Mouse (Mus musculus): Measurements from ENCODE around the gene Cbx5. TPM values are rescaled to one million over a fixed set of nuclear protein-coding genes. Genes with fewer than 3 reads are reported as not detected.
A peak's percentile ranks its signal among the peaks of the same experiment; 100 is the strongest.

Gene Cbx5
- polyA plus RNA-seq, 1 experiment from 2014 or later: 115 TPM

DNA sequence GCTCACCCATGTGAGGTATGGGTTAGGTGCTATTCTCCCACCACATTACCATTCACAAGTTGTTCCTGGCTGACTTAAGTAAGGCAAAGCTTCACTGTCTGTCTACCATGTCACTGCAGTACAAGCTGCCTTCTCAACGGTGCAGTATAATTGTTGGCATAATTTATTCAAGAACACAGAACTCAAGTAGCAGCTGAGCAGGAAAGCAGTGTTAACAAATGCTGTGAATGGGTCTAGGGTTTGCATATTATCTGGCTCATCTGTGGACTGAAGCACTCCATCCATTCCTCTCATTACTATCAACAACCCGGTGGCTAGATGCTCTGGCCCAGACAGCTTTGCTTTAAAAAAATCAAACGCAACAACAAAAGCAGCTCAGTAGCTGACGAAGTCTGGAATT, 41.8 kb downstream of the Cbx5 start:
- H3K9ac ChIP-seq: no peak overlapping the region
- H3K27ac ChIP-seq: no peak overlapping the region
- H3K36me3 ChIP-seq: peaks cover 82% of the 10 kb centered on the region
- peaks cover 5% of the 10 kb centered on the region; the same call in 1 of the 2 replicates for H3K4me1 ChIP-seq
- no peaks in the 10 kb centered on the region for H3K9me3 ChIP-seq
- WGBS: 82% methylated on average over 4 of the region's 4 CpGs
- ATAC-seq (ENCODE audit: borderline replicate concordance, extremely low read depth, low FRiP score, low TSS enrichment): no peak
- H3K27me3 ChIP-seq: no peaks in the 10 kb centered on the region
- H3K4me2 ChIP-seq: no peak overlapping the region
- no peak overlapping the region for H3K4me3 ChIP-seq

DNA sequence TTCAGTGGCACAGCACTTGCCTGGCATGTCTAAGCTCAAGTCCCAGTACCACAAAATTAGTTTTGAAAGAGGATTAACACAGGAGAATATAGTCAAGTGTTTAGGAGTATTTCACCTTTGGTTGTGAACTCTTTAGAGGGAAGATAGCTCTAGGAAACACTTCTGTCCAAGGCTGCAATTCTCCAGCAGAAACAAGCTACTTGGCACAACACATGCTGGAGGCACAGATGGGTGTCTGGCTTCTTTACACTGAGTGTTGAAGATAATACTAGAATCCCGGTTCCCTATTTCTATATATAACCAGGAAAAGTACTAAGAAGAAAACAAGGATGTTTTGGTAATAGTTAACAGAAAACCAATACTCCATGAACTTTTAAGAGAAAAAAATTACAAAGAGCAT, 42.8 kb downstream of the Cbx5 start:
- Histone ChIP-seq H3K4me2 (no peak overlapping the region), H3K9me3 (no peaks in the 10 kb centered on the region), H3K4me1 (no peaks in the 10 kb centered on the region), H3K9ac (no peak overlapping the region), H3K27ac (no peak overlapping the region), H3K36me3 (peaks cover 86% of the 10 kb centered on the region), H3K27me3 (no peaks in the 10 kb centered on the region), H3K4me3 (no peak overlapping the region)
- WGBS: 88% methylated on average over 1 of the region's 1 CpGs
- no peak for ATAC-seq (ENCODE audit: borderline replicate concordance, extremely low read depth, low FRiP score, low TSS enrichment)

DNA sequence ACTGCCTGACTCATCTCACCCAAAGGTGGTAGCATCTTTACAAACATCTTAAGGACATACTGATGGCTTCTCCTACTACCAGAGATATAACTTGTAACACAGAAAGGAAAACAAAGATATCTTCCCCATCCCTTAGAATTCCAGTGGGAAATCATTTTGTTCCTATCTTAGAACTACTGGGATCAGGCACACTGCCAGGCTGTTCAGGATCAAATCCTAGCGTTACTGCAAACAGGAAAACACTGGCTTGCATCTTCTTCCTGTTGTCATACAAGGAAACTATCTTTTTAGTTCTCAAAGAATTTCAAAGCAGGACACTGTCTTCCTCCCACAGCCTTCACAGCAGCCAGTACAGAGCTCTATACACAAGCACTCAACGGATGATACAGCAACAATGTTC, 46.0 kb downstream of the Cbx5 start:
- H3K27me3 ChIP-seq: no peaks in the 10 kb centered on the region
- H3K36me3 ChIP-seq: peaks cover 82% of the 10 kb centered on the region
- no peak overlapping the region for H3K4me3 ChIP-seq
- H3K9ac ChIP-seq: no peak overlapping the region
- ATAC-seq (ENCODE audit: borderline replicate concordance, extremely low read depth, low FRiP score, low TSS enrichment): no peak
- no peak overlapping the region for H3K4me2 ChIP-seq
- no peak overlapping the region for H3K27ac ChIP-seq
- no peaks in the 10 kb centered on the region for H3K4me1 ChIP-seq
- H3K9me3 ChIP-seq: no peaks in the 10 kb centered on the region
- 69% methylated on average over 2 of the region's 2 CpGs for WGBS

DNA sequence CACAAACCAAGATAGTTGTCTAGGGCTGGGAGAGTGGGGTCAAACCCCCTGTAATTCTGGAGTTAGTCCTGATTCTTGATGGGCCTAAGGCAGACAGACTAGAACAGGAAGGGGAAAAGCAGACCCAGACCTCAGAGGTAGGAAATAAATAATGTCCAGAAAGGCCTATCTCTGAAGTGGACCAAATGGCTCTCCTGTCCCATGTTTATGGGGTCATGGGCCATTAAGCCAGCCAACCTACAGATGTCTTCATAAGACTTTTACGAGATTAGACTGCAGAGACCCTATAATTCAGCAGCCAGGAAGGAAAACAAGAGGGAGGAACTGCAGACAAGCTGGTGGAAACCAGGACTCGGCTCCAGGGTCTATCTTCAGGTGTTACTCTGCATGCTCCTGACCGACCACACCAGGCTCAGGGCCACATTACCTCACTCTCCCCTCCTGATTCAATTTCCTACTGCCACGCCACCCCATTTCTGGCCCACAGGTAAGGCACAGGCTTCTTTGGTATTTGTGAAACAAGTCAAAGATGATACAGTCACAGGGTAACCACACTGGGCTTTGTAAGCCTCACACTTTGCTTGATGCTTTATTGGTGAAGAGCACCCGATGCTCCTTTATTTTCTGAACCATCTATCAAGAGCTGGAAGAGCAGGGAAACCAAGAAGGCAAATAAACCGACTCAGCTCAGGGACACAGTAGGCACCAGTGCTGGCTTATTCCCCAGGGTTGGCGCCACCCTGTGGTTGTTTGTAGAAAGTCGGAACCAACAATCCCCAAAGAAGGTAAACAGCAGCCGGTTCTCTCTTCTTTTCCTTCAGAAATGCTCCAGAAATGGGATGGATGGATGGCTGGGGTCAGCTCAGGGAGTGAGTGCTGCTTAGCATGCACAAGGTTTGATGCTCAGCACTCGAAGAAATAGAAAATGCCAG, 48.8 kb downstream of the Cbx5 start:
- Histone ChIP-seq H3K9ac (no peak overlapping the region), H3K27me3 (no peaks in the 10 kb centered on the region), H3K4me3 (no peak overlapping the region), H3K4me2 (no peak overlapping the region), H3K9me3 (no peaks in the 10 kb centered on the region), H3K4me1 (no peaks in the 10 kb centered on the region), H3K36me3 (peaks cover 55% of the 10 kb centered on the region), H3K27ac (no peak overlapping the region)
- 59% methylated on average over 10 of the region's 10 CpGs for WGBS
- no peak for ATAC-seq (ENCODE audit: borderline replicate concordance, extremely low read depth, low FRiP score, low TSS enrichment)

DNA sequence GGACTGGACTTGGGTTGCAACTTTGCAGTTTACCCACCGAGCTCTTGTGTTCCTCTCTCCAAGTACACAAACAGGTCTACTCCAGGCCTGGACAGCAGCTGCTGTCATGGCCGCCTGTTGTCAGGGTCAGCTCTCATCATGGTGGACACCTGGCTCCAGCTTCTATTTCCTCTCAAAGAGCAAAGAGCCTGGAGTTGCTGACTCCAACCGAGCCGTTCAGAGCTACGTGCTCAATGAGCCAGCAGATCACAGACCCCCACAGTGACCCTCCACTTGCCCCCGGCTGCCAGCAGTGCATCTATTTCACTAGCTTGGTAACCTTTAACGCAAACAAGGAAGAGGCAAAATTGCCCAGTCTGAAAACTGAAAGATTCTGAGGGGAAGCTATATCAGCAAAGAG, 49.5 kb downstream of the Cbx5 start:
- H3K4me2 ChIP-seq: no peak overlapping the region
- H3K4me1 ChIP-seq: no peaks in the 10 kb centered on the region
- H3K27ac ChIP-seq: no peak overlapping the region
- no peaks in the 10 kb centered on the region for H3K27me3 ChIP-seq
- H3K9me3 ChIP-seq: no peaks in the 10 kb centered on the region
- peaks cover 48% of the 10 kb centered on the region for H3K36me3 ChIP-seq
- no peak overlapping the region for H3K9ac ChIP-seq
- no peak for ATAC-seq (ENCODE audit: borderline replicate concordance, extremely low read depth, low FRiP score, low TSS enrichment)
- WGBS: 83% methylated on average over 7 of the region's 7 CpGs
- H3K4me3 ChIP-seq: no peak overlapping the region

DNA sequence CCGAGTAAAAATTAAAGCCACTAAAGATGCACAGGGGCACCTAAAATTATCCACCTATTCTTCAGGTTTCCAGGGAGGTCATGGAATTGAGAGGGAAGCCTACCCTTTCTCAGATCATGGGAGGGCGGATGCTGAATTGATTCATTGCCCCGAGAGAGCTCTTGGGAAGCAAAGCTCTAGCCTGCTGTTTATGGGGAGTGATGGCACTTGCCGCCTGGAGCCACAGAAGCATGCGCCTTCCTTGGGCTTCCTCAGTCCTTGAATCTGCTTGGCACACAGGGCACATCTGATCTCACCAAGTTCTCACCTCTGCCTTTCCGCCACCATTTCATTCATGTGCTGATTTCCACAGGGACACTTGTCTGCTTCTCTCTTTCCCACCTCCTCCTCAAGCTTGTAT, 51.8 kb downstream of the Cbx5 start:
- Histone ChIP-seq H3K4me3 (no peak overlapping the region), H3K36me3 (peaks cover 27% of the 10 kb centered on the region), H3K9ac (no peak overlapping the region), H3K4me2 (no peak overlapping the region), H3K27ac (no peak overlapping the region), H3K27me3 (peaks cover 10% of the 10 kb centered on the region), H3K9me3 (no peaks in the 10 kb centered on the region), H3K4me1 (peaks cover 12% of the 10 kb centered on the region)
- no peak for ATAC-seq (ENCODE audit: borderline replicate concordance, extremely low read depth, low FRiP score, low TSS enrichment)
- 64% methylated on average over 6 of the region's 6 CpGs for WGBS

DNA sequence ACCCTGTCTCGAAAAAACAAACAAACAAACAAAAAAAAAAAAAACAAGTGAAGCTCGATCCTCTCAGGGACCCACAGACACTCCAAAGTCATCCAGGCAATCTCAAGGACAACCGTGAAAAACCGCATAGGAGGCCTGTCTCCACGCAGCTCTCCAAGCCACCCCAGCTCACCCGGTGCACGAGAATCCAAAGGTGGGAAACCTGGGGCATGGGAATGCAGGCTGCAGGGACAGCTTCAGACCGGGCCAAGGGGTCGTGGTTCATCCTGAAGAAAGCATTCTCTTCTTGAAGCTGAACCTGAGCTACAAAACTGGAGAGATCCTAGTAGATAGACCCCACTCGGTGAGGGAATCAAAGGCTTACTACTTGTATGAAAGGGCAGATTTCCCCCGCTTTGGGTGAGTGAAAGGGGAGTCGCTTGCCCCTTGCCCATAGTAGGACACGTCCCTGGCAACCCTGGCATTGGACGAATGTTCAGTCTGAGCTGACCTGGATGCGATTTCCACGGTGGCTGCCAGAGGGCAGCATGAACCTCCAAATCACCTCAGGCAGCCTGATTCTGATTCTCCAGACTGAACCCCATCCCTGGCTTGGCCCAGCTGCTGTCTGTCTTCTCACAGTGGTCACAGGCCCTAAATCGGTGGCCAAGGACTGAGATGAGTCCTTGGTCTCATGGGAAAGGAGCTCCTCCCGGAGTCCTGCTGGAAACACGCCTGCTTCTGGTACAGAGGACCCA, 54.0 kb downstream of the Cbx5 start:
- no peak overlapping the region for H3K4me3 ChIP-seq
- H3K27me3 ChIP-seq: peaks cover 23% of the 10 kb centered on the region
- no peak for ATAC-seq (ENCODE audit: borderline replicate concordance, extremely low read depth, low FRiP score, low TSS enrichment)
- H3K9me3 ChIP-seq: no peaks in the 10 kb centered on the region
- peaks cover 7% of the 10 kb centered on the region for H3K36me3 ChIP-seq
- H3K9ac ChIP-seq: no peak overlapping the region
- no peak overlapping the region for H3K4me2 ChIP-seq
- H3K4me1 ChIP-seq: peaks cover 14% of the 10 kb centered on the region
- WGBS: 41% methylated on average over 19 of the region's 19 CpGs
- no peak overlapping the region for H3K27ac ChIP-seq

DNA sequence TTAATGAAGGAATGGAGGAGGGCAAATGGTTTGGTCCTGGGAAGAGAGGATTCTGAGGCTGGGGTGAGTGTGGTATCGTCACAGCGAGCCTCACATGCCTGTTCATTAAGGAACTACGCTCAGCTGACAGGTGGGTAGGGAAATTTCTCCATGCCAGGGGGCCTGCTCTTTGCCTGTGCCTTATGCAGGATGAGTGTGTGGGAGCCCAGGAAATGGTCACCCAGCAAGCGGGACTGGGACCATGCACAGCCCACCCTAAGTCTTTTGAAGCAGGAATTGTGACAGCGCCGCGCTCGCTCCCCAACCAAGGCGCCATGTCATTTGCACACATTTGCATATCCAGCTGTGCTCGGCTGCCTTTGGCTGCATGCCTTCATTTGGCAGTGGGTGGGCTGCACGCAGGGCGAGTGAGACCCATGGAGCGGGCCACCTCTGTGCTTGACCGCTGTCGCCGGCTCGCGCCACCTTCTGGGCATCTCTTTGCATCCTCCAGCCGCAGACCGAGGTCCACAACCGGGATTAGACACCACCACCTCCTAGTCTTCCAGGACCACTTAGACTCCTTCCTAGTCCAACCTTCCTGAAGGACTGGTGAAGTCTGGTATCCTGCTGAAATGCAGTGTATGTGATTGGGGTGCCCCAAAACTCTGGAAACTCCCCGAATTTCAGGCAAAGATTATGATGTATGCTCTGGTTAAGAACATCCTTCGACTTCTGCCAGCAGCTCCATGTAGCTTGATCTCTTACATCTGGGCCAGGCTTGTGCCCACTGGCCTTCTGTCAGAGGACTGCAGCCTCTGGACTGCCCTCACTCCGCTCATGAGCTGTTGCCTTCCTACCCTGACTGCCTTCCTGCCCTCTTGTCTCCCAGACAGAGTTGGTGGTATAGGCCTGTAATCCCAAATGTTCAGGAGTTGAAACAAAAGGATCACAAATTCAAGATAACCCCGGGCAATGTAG, 55.7 kb downstream of the Cbx5 start:
- Histone ChIP-seq H3K4me3 (peak overlapping the region; percentile 40; the same call in 1 of the 2 replicates), H3K27me3 (peaks cover 29% of the 10 kb centered on the region), H3K9ac (no peak overlapping the region), H3K4me2 (peak overlapping the region; percentile 78), H3K36me3 (no peaks in the 10 kb centered on the region), H3K9me3 (no peaks in the 10 kb centered on the region), H3K27ac (no peak overlapping the region), H3K4me1 (peaks cover 14% of the 10 kb centered on the region)
- WGBS: 12% methylated on average over 25 of the region's 25 CpGs
- peak; percentile 19; the same call in 1 of the 2 replicates for ATAC-seq (ENCODE audit: borderline replicate concordance, extremely low read depth, low FRiP score, low TSS enrichment)

DNA sequence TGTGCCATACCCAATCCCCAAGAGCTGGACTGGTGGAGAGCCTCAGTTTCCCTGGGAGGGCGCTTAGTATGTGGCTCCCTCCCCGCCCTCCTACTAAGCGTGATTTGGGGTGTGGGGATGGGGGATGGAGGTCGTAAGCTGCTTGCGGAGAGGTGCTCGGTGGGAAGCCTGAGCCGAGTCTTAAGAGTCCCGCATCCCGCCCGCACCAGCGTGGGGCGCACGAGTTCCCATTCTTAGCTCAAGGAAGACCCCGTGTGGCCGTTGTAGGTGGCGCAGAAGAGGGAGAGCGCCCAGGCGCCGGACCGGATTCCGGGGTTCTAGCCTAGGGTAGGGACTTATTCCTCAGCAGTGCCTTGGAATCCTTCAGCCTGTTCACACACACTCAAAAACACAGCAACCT, 56.5 kb downstream of the Cbx5 start:
- peak; percentile 19; the same call in 1 of the 2 replicates for ATAC-seq (ENCODE audit: borderline replicate concordance, extremely low read depth, low FRiP score, low TSS enrichment)
- H3K4me2 ChIP-seq: peak overlapping the region; percentile 78
- peak overlapping the region; percentile 43; the same call in 1 of the 2 replicates for H3K9ac ChIP-seq
- H3K36me3 ChIP-seq: no peaks in the 10 kb centered on the region
- under 1% methylated on average over 21 of the region's 21 CpGs for WGBS
- peak overlapping the region; percentile 40 for H3K4me3 ChIP-seq
- no peaks in the 10 kb centered on the region for H3K9me3 ChIP-seq
- H3K27ac ChIP-seq: no peak overlapping the region
- peaks cover 14% of the 10 kb centered on the region for H3K4me1 ChIP-seq
- H3K27me3 ChIP-seq: peaks cover 37% of the 10 kb centered on the region

DNA sequence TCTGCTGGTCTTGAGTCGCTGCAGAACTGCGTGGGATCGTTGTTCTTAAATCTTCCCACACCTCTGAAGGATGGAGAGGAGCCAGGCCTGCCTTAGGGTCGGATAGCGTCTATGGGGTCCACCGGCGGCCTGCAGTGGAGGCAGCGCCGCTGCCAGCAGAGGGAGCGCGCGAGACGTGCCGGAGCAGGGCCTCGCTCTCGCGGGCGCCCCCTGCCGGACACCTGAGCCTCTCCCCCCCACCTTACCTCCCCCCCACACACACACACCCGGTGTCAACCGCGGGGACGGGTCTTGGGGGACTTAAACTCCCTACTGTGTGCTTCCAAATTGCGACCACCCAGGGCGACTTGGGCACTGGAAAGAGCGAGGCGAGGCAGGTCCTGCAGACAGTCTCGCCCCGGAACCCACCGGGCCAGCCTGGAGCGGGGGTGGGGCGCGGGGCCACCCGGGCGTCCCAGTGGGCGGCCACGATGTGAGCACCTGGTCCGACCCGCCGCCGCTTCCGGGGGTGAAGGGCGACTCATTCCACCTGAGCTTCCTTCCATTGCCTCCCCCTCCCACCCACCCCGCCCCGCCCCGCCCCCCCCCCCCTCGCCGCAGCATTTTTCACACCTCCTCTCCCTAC, 57.3 kb downstream of the Cbx5 start:
- Histone ChIP-seq H3K4me3 (peak overlapping the region; percentile 40), H3K4me1 (peaks cover 23% of the 10 kb centered on the region), H3K4me2 (peak overlapping the region; percentile 78), H3K27me3 (peaks cover 45% of the 10 kb centered on the region), H3K9me3 (no peaks in the 10 kb centered on the region), H3K27ac (no peak overlapping the region), H3K9ac (peak overlapping the region; percentile 19; the same call in 1 of the 2 replicates), H3K36me3 (no peaks in the 10 kb centered on the region)
- peak; percentile 47 for ATAC-seq (ENCODE audit: borderline replicate concordance, extremely low read depth, low FRiP score, low TSS enrichment)
- 1% methylated on average over 44 of the region's 48 CpGs for WGBS

DNA sequence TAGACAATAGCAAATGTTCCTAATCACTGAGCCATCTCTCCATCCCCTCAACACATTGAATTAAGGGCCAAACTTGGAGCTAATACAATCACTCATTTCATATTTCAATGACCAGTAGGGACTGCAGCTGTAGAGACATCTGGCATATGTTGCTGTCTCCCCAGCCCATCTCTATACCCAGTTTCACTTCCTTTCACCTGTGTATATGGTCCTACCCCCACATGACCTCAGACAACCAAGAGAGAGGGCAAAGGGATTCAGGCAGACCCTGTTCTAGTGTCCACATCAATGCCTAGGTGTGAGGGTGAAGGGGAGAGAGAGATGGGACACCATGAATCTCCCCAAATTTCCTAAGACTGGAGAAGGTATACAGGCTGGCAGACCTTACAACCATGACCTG, 59.2 kb downstream of the Cbx5 start:
- Histone ChIP-seq H3K4me3 (no peak overlapping the region), H3K27ac (no peak overlapping the region), H3K4me2 (no peak overlapping the region), H3K36me3 (no peaks in the 10 kb centered on the region), H3K27me3 (peaks cover 64% of the 10 kb centered on the region), H3K9ac (no peak overlapping the region), H3K4me1 (peaks cover 28% of the 10 kb centered on the region), H3K9me3 (no peaks in the 10 kb centered on the region)
- ATAC-seq (ENCODE audit: borderline replicate concordance, extremely low read depth, low FRiP score, low TSS enrichment): no peak

Measured in lung, embryonic 15.5 days (tissue).